Mouse (Mus musculus): ENCODE data around the gene Gm9945. TPM values are rescaled to one million over a fixed set of nuclear protein-coding genes. Genes with fewer than 3 reads are reported as not detected.

Gm9945 gene
- total RNA-seq, 2 experiments from 2014 or later: not detected

DNA sequence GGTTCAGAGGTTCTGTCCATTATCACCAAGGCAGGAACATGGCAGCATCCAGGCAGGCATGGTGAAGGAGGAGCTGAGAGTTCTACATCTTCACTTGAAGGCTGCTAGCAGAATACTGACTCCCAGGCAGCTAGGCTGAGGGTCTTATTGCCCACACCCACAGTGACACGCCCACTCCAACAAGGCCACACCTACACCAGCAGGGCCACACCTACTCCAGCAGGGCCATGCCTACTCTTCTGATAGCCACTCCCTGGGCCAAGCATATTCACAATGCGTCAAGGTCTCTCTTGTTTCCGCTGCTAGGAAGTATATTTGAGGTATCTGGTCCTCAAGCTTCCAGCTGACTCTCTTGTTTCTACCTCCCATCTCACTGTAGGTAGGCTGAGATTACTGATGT lies 21.0 kb upstream of the Gm9945 start:
- DNase-seq: no peak
- intact Hi-C loops (cut with DNase I; ENCODE audit: low total_unique reads): no loop called here

DNA sequence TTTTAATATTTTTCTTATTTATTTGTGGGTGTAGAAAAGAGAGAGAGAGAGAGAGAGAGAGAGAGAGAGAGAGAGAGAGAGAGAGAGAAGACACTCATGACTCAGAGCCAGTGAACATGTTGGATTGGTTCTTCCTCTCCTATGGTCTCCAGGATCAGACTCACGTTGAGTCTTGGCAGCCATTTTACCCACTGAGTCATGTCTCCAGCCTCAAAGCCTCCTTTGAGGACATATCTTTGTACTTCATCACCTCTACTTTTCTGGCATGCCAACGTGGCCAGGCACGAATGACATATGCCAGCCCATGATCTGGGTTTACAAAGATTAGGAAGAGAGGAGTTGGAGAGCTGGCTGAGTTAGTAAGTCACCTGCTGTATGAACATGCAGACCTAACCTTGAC lies 19.8 kb upstream of the Gm9945 start:
- intact Hi-C loops (cut with DNase I; ENCODE audit: low total_unique reads): no loop called here
- DNase-seq: no peak

DNA sequence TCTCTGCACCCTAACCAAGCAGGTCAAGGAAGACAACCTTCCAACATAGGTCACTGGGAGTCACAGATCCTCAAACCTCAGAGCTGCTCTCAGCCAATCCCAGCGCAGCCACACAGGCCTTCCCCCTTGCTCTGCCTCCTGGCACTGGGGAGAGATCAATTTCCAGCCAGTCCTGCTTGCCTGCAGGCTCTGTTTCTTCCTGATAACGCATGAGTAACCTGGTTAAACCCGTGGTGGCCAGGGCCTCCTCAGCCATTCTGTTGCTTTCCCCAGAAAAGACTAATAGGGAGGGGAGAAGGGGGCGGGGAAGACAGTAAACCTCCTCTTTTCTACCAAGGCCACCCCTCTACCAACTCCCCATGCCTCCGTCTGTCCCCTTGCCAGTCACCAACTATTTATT lies 18.2 kb upstream of the Gm9945 start:
- intact Hi-C loops (cut with DNase I; ENCODE audit: low total_unique reads): no loop called here
- no peak for DNase-seq

DNA sequence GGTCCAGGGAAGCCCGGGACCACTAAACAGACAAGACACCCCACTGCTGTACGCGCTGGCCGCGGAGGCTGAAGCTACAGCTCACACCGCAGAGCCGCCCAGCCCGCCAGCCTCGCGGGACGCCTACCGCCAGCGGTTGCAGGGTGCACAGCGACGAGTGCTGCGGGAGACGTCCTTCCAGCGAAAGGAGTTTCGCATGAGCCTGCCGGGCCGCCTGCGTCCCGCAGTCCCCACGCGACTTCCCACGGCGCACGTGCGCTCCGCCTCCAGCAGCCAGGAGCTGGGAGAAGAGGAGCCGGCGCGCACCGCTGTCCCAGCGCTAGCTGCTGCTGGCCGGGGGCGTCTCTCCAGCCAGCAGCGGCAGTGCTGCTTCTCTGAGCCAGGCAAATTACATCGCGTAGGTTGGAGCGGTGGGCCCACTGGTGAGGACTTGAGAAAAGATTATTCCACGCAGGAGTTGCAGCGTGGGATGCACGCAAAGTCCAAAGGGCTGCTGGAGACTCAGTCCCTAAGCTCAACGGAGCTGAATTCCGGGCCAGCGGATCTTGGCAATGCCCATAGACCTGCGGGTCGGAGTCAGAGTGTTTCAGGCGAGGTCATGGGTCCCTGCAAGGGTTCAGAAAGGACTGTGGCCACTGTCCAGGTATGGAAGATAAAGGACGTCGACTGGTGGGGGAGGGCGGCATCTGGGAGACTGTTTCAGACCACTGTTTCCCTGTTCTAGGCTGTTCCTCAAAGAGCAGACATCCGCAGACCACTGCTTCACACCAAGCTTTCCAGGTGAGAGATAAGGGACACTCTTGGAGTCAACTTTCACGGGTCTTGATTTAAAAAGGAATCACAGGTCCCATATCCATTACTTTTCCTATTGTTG lies 16.2 kb upstream of the Gm9945 start:
- no peak for DNase-seq
- intact Hi-C loops (cut with DNase I; ENCODE audit: low total_unique reads): no loop called here

DNA sequence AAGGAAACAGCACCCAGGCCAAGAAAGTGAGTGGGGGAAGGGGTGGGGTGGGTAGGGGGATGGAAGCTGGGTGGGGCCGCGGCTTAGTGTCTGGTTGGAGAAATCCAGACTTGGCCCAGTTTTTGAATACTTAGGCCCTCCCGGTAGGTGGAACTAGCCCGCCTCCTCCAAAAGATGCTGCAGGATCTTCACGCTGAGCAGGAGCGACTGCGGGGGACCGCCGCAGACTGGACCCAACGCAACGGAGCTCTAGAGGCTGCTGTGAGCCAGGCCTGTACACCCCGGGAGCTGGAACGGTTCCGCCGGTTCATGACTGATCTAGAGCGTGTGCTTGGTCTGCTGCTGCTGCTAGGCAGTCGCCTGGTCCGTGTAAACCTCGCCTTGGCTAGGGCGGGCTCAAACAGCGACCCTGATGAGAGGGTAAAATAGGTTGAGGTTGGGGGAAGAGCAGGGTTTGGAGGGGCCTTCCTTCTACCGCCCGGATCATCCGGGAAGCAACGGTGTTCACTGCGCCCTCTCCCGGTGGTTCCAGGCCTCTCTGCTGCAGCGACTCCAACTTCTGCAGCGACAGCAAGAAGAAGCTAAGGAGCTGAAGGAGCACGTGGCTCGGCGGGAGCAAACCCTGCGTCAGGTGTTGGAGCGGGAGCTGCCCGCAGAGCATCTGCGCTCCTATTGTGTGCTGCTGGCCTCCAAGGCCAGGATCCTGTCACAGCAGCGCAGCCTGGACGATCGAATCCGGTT lies 13.6 kb upstream of the Gm9945 start:
- intact Hi-C loops (cut with DNase I; ENCODE audit: low total_unique reads): no loop called here
- peak; percentile 83 for DNase-seq

DNA sequence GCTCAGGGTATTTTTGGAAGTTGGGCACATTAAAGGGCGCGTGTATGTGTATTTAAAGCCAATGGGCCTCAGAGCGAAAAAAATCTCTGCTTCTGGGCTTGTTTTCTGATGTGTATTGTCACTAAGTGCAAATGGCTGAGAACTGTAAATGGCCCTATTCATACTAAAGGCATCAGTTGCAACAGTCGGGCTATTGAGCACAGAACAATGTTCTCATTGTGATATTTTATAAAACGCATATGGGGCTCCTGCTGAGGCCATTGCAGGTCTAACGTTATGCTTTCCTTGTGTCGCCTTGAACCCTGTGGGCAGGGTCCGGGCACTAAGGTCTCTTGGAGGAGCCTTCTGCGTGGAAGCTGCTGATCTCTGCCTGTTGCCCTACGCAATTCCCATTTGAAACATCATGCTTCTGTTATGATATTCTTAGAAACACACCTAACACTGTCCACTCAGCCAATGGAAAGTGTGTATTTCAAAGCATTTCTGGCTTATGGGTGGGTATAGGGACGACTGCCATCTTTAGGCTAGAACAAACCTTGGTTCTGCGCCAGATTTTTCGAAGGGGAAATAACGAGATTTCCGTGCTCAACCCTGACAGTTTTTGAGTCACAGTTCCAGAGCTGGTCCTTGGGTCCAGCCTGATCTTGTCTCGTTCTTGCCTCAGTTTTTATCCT lies 10.5 kb upstream of the Gm9945 start:
- DNase-seq: no peak
- intact Hi-C loops (cut with DNase I; ENCODE audit: low total_unique reads): no loop called here

DNA sequence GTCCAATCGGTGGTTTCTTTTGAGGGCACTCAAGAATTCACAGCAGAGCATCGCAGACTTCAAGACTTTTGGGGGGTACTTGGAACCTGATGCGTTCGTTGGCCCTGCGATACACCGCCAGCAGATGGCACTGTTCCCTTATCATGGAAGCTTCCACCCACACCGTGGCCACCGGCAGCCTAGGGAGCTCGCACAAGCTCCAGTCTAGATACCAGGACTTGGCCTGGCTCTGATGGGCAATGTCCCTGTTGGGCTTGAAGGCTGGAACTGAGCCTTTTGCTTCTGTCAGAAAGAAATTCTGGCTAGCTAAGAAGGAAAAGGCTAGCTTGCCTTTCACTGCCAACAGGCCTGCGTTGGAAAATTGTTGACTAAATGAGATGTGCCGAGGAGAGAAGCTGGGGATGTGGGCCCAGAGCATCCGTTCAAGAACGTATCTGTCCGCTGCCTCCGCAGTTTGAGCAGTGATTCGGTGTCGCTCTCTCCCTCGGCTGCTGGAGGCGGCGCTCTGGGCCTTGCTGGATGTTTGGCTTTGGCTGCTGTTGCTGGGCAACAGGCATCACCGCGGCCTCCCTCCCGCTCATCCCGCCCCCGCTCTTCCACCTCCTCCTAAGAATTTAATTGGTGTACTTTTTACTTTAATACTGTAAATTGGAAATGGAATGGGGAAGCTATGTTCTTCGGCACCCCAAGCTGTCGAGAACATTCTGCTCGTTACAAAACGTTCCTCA lies 9.8 kb upstream of the Gm9945 start, which contains the start of gene Gm9837:
Gene Gm9837 (minus strand): TSS at position 512 of the 728 bp plus-strand sequence.
- intact Hi-C loops (cut with DNase I; ENCODE audit: low total_unique reads): loop anchor here (5.0 to 10.0 kb wide), 2 partner anchors 65 to 157 kb away; no protein-coding TSS in a partner anchor
- DNase-seq: peak; percentile 90

DNA sequence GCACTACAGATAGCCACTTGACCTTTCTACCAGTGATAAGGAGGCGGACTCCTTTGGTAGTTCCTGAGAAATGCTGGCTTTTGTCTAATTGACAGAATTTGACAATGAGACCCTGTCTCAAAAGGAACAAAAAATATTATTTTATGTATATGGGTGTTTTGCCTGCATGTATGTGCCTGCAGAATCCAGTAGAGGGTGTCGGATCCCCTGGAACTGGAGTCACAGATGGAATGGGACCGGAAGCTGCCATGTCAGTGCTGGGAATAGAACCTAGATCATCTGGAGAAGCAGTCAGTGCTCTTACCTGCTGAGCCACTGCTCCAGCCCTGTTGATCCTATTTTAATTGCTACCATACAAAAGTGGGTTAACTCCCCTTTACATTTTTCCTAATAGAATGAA lies 7.3 kb upstream of the Gm9945 start:
- no peak for DNase-seq
- intact Hi-C loops (cut with DNase I; ENCODE audit: low total_unique reads): loop anchor here (5.0 to 10.0 kb wide), 2 partner anchors 62 to 155 kb away; no protein-coding TSS in a partner anchor

DNA sequence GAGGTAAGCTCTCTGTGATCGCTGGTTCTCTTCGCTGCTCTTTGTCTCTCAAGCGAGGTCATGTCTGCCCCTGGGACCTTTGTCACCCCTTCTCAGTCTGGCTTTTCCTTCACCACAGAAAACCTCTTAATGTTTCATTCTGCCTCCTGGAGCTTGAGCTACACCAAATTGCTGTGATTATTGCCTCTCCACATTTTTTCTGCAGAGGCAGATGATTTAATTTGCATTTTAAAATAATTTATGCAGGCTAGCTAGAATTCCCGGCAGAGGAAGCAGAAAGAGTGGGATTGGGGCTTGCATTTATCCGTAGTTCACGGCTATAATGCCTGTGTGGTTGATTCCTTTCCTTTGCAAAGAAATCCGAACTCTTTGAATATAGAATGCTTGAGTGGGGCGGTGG lies 4.3 kb upstream of the Gm9945 start:
- intact Hi-C loops (cut with DNase I; ENCODE audit: low total_unique reads): loop anchor here (10.0 kb wide), 1 partner anchor 59 kb away; no protein-coding TSS in a partner anchor
- DNase-seq: no peak

DNA sequence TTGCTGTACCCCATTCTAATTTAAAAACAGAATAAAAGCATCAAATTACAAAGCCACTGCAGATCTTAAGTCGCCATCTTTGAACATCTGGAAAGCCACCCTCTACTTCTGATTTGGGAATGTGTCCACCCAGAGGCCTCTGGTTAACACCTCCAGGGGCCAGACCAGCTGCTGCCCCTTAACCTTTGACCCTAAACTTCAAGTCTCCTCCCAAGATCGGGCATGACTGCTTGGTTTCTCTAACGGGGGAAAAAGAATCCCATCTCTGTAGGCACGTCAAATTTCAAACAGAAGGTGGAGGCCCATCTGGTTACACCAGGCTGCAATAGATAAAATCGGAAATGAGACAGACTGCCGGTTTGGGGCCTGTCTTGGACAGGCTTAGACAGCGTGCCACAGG lies 2.1 kb upstream of the Gm9945 start:
- no peak for DNase-seq
- intact Hi-C loops (cut with DNase I; ENCODE audit: low total_unique reads): loop anchor here (10.0 kb wide), 1 partner anchor 57 kb away; no protein-coding TSS in a partner anchor

DNA sequence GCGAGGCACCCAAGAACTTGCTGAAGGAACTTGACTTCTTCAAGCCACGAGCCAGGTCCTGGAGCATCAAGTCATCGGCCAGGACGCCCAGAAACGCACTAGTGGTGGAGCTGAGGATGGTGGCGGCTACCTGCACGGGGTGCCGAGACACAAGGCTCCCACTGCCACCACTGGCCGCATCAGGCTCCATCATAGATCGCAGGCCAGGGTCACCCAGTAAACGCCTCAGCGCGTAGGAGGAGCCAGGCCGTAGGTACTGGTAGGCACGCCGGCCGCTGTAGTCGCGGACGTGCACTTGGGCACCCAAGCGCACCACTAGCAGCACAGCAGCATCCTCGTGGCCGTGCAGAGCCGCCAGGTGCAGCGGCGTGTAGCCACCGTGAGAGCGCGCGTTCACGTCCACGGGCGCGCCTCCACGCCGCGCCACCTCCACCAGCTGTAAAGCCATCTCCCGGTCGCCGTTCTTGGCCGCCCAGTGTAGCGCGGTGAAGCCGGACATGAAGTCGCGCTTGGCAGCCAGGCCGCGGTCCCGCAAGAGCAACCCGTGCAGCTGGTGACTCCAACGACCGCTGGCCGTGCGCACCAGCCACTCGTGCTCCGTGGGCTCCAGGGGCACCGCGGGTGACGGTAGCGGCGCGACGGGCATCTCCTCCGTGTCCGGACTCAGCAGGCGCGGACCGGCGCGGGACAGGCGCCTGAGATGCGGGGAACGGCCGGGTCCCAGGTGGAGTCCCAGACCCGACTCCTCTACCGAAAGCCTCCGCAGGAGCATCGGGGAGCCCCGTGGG lies 1.4 kb upstream of the Gm9945 start:
- intact Hi-C loops (cut with DNase I; ENCODE audit: low total_unique reads): loop anchor here (10.0 kb wide), 1 partner anchor 56 kb away; no protein-coding TSS in a partner anchor
- no peak for DNase-seq

DNA sequence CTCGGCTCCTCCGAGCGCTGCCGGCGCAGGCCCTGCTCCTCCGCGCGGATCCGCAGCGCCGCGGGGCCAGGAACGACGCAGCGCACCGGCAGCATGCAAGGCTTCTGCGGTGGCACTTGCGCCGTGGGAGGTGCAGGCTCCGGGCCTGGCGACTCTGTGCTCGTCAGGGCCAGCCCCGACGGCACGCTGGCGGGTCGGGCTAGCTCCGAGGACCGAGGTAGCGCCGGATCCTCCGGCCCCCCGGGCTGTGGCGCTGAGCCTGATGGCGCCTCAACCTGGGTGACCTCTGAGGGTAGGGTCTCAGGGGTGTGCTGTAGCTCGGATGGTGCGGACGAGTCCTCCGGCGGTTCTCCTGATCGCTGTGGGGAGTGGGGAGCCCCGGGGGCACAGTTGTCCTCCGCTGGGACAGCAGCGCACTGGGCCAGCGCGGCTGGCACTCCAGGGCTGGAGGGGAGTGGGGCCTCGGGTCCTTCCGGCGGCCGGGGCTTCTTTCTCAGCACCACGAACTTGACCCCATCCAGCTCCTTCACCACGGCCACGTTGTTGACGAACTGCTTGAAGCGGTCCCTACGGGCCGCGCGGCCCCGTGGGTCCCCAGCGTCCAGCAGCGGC lies 689 bp upstream of the Gm9945 start:
- intact Hi-C loops (cut with DNase I; ENCODE audit: low total_unique reads): loop anchor here (10.0 kb wide), 1 partner anchor 56 kb away; no protein-coding TSS in a partner anchor
- no peak for DNase-seq

DNA sequence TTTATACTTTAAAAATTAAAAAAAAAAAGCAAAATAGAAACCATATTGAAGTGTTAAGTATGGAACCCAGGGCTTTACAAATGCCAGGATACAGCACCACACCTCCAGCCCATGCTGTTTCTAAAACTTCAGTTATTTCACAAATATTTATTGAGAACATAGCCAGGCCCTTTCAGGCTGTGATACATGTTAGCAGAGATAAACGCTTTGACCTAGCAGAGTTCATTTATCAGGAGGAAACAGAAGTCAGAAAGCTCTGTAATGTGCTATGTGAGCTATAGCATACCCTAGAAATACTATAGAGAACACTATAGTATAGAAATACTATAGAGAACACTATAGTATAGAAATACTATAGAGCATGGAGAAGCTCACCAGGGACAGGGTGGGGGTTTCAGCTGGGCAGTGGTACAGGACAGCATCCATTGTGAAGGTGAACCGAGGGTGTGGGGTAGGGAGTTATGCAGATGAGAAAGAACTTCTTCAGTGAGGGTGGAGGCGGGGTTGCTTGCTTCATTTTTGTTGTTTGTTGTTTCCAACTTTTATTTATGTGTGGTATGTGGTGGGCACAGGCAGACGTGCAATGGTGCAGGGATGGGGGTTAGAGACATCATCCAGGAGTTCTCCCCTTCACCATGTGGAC lies 1.2 kb downstream of the Gm9945 start:
- intact Hi-C loops (cut with DNase I; ENCODE audit: low total_unique reads): no loop called here
- no peak for DNase-seq

DNA sequence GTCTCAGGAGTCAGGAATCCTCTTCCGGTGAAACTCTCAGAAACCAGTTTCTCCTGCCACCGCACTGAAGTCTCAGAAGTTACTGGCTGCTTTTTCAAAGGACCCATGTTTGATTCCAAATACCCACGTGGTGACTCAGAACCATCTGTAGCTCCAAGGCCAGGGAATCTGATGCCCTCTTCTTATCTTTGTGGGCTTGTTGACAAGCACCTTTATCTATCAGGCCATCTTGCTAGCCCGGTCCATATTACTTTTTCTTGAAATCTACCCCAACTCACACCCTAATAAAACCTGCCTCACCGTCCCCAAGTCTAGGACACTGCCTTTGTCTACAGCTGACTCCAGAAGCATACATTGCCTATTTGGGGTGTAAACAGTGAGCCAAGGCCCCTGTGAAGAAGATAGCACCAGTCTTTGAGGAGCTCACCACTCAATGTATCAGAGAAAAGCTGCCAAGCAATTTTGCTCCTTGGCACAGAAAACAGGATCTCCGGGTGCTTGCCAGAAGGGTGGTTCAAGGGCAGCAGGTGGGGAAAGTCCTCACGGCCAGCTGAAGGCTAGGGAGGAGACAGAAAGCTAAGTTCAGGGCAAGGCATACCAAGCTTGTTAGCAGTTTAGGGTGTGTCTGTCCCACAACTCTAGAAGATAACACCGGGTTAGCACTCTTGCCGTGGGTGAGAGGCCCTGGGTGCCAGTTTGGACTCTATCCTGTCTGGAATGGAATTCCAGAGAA lies 3.4 kb downstream of the Gm9945 start:
- intact Hi-C loops (cut with DNase I; ENCODE audit: low total_unique reads): no loop called here
- no peak for DNase-seq

DNA sequence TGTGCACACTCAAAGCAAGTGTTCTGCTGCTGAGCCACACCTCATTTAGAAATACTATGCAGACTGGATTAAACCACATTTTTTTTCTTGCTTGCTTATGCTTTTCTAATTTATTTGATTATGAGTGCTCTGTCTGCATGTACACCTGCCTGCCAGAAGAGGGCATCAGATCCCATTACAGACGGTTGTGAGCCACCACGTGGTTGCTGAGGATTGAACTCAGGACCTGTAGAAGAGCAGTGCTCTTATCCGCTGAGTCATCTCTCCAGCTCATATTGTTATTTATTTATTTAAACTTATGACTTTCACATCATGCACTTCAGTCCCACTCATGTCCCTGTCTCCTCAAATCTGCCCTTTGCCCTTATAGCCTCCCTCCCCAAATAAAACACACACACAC lies 5.8 kb downstream of the Gm9945 start:
- no peak for DNase-seq
- intact Hi-C loops (cut with DNase I; ENCODE audit: low total_unique reads): no loop called here

DNA sequence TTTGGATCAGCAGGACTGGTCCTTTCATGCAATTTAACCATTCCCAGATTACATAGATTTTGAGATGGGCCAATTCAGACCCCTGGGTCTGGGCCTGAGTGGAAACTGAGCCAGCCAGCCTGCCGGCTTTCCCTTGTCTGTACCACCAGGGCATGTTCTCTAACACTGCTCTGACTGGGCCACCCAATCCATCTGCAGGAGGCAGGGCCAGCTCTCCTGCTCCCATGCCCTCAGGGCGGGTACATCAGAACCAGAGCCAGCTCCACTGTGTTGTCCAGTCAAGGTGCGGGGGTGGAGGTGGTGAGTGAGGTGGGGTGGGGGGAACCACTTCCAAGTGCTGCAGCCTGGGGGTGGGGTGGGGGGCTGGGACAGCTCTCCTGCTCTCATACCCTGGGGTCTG lies 6.4 kb downstream of the Gm9945 start:
- intact Hi-C loops (cut with DNase I; ENCODE audit: low total_unique reads): no loop called here
- no peak for DNase-seq

Data from gastrocnemius, postnatal 14 days (tissue).